Mouse (Mus musculus) hindbrain, embryonic 15.5 days (tissue): ENCODE results near the gene Creg2. TPM values are rescaled to one million over a fixed set of nuclear protein-coding genes. Genes with fewer than 3 reads are reported as not detected.

ENCODE experiments used
- polyA plus RNA-seq: library from polyadenylated mRNA; unstranded; fragments of >200 nt; fragmentation: Nextera tagmentation; extraction: Ambion mirVana; gene quantifications from 2 replicates; pipeline ENCODE4 v1.2.1, GENCODE M21; 2015

Creg2 gene
- polyA plus RNA-seq, 1 experiment from 2014 or later: 8.1 TPM

Other genes with a start within 250 kb of the Creg2 start
- 10.5 and 11.2 TPM in 2 replicates for gene Tbc1d8, start 172.7 kb downstream of the Creg2 start, polyA plus RNA-seq
- 15.9 and 16.2 TPM in 2 replicates for gene Cnot11, start 116.5 kb downstream of the Creg2 start, polyA plus RNA-seq
- gene Rnf149, start 74.1 kb downstream of the Creg2 start, polyA plus RNA-seq: 23.4 and 23.9 TPM in 2 replicates
- gene Rfx8, start 69.5 kb upstream of the Creg2 start, polyA plus RNA-seq: 0.13 and 0.35 TPM in 2 replicates
- gene Gm3646, start 153.9 kb upstream of the Creg2 start, polyA plus RNA-seq: not detected in 2 replicates
- gene Map4k4, start 249.4 kb upstream of the Creg2 start, polyA plus RNA-seq: 41.5 and 42.6 TPM in 2 replicates